Mouse (Mus musculus) liver, embryonic 16.5 days (tissue): ENCODE data around the gene Dclk1. TPM values are rescaled to one million over a fixed set of nuclear protein-coding genes. Genes with fewer than 3 reads are reported as not detected.

ENCODE experiments used
- ATAC-seq: fragments of 200-750 bp; cut with Nextera tagmentation; 2 replicates; pipeline ENCODE4 v1.8.0; 2017; ENCODE audit warnings: low read depth, mild to moderate bottlenecking, moderate number of reproducible peaks, moderate library complexity
- H3K27ac ChIP-seq: fragments of 300-500 bp; sonication (generic); 2 replicates; pipeline ENCODE4 v1.5.1; 2014; ENCODE audit warnings: mild to moderate bottlenecking, low read length
- H3K27me3 ChIP-seq: fragments of 300-500 bp; sonication (generic); 2 replicates; pipeline ENCODE4 v1.6.1; 2014; ENCODE audit warnings: low read depth, low read length, mixed read lengths; ENCODE audit not compliant: control insufficient read depth, insufficient read depth
- H3K36me3 ChIP-seq: fragments of 300-500 bp; sonication (generic); 2 replicates; pipeline ENCODE4 v1.6.1; 2014; ENCODE audit warnings: mild to moderate bottlenecking; ENCODE audit not compliant: control insufficient read depth, insufficient read depth
- H3K4me1 ChIP-seq: fragments of 300-500 bp; sonication (generic); 2 replicates; pipeline ENCODE4 v1.6.1; 2014; ENCODE audit warnings: low read depth, low read length, mixed read lengths; ENCODE audit not compliant: control insufficient read depth
- H3K4me2 ChIP-seq: fragments of 300-500 bp; sonication (generic); 2 replicates; pipeline ENCODE4 v1.6.1; 2014; ENCODE audit warnings: low read depth, low read length, mixed read lengths
- H3K4me3 ChIP-seq: fragments of 300-500 bp; sonication (generic); 2 replicates; pipeline ENCODE4 v1.5.1; 2014; ENCODE audit warnings: low read depth, mild to moderate bottlenecking, low read length
- H3K9ac ChIP-seq: fragments of 300-500 bp; sonication (generic); 2 replicates; pipeline ENCODE4 v1.6.1; 2014; ENCODE audit warnings: low read depth, low read length
- H3K9me3 ChIP-seq: fragments of 300-500 bp; sonication (generic); replicated peaks from 2 replicates; pipeline ENCODE4 v1.6.1; 2016; ENCODE audit warnings: low read length; ENCODE audit not compliant: control insufficient read depth
- WGBS: fragments of 180-500 bp; shearing (Covaris S2); extraction: QIAGEN DNeasy Blood & Tissue Kit; methylation state at CpG from one replicate; pipeline ENCODE4 v1.1.7; 2014; ENCODE audit not compliant: insufficient replicate concordance; 5-methylcytosine and 5-hydroxymethylcytosine counted together
- polyA plus RNA-seq: library from polyadenylated mRNA; unstranded; fragments of >200 nt; fragmentation: Nextera tagmentation; extraction: Ambion mirVana; gene quantifications from 2 replicates; pipeline ENCODE4 v1.2.1, GENCODE M21; 2015

Gene Dclk1
- polyA plus RNA-seq, 1 experiment from 2014 or later = 0.79 TPM

DNA sequence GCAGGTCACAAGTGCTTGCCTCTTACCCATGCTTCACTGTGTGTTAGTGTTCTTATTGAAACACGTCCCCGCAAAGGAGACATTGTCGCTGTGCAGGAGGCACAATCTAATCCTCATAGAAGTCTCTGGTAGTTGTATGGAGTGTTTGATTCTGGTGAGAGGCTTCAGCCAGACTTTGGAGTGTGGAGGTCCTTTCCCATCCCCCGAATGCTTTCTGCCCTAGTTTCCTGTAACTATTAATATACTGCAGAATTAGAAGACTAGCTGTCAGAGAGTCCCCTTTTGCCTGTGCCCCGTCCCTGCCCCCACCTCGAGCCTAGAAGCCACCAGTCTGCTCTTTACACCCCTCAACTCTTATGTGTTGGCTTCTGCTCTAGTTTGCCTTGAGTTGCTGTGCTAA lies 30.4 kb downstream of the Dclk1 start:
- H3K27ac ChIP-seq = no peak overlapping the region
- no peaks in the 10 kb centered on the region for H3K4me1 ChIP-seq
- ATAC-seq = no peak
- no peak overlapping the region for H3K4me2 ChIP-seq
- H3K9me3 ChIP-seq = no peaks in the 10 kb centered on the region
- no peak overlapping the region for H3K4me3 ChIP-seq
- WGBS = 58% methylated on average over 6 of the region's 6 CpGs
- no peaks in the 10 kb centered on the region for H3K36me3 ChIP-seq
- no peaks in the 10 kb centered on the region for H3K27me3 ChIP-seq
- H3K9ac ChIP-seq = no peak overlapping the region

DNA sequence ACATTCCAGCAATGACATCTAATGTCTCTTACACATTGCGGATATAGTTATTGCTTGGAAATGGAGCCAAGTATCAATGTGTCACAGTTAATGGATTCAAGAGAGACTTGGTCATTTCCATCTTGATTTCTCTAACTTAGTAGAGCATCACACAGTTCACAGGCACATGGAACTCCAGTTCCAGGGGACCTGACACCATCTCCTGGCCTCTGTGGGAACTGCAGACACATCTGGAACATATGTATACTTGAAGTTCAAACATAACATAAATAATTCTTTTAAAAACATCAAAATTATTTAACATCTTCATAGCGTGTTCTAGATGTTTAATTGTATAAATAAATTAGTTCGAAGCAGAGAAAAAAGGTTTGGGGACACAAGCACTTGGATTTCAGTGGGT lies 34.3 kb downstream of the Dclk1 start:
- no peaks in the 10 kb centered on the region for H3K27me3 ChIP-seq
- no peak overlapping the region for H3K9ac ChIP-seq
- no peaks in the 10 kb centered on the region for H3K36me3 ChIP-seq
- H3K4me2 ChIP-seq = no peak overlapping the region
- no peaks in the 10 kb centered on the region for H3K9me3 ChIP-seq
- ATAC-seq = no peak
- H3K4me3 ChIP-seq = no peak overlapping the region
- H3K4me1 ChIP-seq = no peaks in the 10 kb centered on the region
- H3K27ac ChIP-seq = no peak overlapping the region
- 52% methylated on average over 3 of the region's 3 CpGs for WGBS

DNA sequence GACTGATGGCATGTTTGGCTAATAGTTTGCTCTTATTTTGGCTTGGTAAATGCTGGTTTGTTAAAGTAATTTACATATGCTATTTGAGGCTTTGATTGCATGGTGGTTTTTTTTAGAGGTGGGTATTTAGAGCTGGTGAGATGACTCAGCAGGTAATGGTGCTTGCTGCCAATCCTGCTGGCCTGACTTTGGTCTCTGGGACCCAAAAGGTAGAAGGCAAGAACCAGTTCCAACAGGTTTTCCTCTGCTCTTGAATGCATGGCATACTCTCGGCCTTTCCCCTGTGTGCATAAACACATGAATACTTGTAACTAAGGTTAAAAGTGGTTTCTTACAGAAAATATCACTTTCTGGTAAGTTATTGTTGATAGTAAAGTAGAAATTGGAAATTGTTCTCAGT lies 34.7 kb downstream of the Dclk1 start:
- no peak overlapping the region for H3K27ac ChIP-seq
- no peak overlapping the region for H3K4me3 ChIP-seq
- H3K4me1 ChIP-seq = no peaks in the 10 kb centered on the region
- WGBS = 68% methylated on average over 1 of the region's 1 CpGs
- H3K4me2 ChIP-seq = no peak overlapping the region
- no peaks in the 10 kb centered on the region for H3K9me3 ChIP-seq
- ATAC-seq = no peak
- no peaks in the 10 kb centered on the region for H3K36me3 ChIP-seq
- no peak overlapping the region for H3K9ac ChIP-seq
- H3K27me3 ChIP-seq = no peaks in the 10 kb centered on the region

DNA sequence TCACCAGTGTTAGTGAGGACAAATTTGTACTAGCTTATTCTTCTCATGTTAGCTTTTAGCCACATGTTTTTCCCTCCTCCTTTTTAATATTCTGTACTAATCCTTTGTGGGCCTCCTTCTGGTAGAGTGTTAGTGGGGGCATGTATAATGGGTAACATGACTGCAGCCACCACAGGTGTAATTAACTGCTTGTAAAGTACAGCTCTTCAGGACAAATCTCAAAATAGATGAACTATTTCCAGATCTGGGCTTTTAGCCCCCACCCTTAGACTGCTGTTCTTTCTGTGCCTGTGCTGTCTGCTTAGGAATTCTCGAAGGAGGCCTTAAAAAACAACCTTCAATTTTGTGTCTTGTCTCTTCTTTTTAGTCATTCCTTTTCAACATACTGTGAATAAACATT lies 35.7 kb downstream of the Dclk1 start:
- H3K27ac ChIP-seq = no peak overlapping the region
- no peak overlapping the region for H3K4me3 ChIP-seq
- H3K9me3 ChIP-seq = no peaks in the 10 kb centered on the region
- 44% methylated on average over 1 of the region's 1 CpGs for WGBS
- no peaks in the 10 kb centered on the region for H3K4me1 ChIP-seq
- no peaks in the 10 kb centered on the region for H3K36me3 ChIP-seq
- no peak overlapping the region for H3K4me2 ChIP-seq
- no peak for ATAC-seq
- no peaks in the 10 kb centered on the region for H3K27me3 ChIP-seq
- no peak overlapping the region for H3K9ac ChIP-seq

DNA sequence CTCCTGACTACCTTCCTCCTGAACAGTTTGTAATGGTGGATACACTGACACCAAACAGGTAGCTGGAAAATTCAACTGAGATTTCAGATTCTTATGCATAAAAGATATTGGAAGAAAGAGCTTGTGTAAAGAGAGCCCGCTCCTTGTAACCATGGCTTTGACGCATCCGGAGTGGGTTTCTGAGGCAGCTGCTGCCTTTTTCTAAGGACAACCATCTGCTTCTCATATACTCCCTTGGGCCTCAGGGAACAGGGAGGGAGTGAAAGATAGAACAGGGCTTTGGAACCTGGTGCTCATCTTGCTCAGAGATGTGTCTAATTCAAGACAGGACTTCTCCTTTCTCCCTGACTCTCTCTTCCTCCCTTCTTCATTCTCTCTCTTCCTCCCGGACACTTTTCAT lies 37.8 kb downstream of the Dclk1 start:
- WGBS = 76% methylated on average over 4 of the region's 4 CpGs
- Histone ChIP-seq H3K9ac (no peak overlapping the region), H3K27ac (no peak overlapping the region), H3K36me3 (no peaks in the 10 kb centered on the region), H3K4me1 (no peaks in the 10 kb centered on the region), H3K4me2 (no peak overlapping the region), H3K4me3 (no peak overlapping the region), H3K9me3 (no peaks in the 10 kb centered on the region), H3K27me3 (no peaks in the 10 kb centered on the region)
- ATAC-seq = no peak

DNA sequence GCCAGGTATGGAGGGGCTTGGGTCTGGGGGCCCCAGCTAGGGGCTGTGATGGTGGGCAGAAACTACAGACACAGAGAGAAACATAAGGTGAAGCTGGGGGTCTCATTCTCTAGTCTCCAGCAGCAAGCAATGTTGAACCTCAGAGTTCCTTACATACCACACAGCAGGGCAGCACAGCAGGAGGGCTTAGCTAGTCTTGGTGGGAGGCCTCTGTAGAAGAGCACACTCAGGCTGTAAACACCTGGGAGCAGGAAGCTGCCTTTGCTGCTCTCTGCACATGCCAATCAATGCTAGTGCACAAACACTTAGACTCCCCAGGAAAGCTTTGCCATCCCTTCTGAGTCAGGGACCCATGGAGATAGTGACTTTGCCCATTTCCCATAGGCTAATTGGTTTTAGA lies 38.3 kb downstream of the Dclk1 start:
- no peaks in the 10 kb centered on the region for H3K9me3 ChIP-seq
- no peak overlapping the region for H3K4me3 ChIP-seq
- no peaks in the 10 kb centered on the region for H3K4me1 ChIP-seq
- no peak overlapping the region for H3K27ac ChIP-seq
- H3K27me3 ChIP-seq = no peaks in the 10 kb centered on the region
- ATAC-seq = no peak
- no peak overlapping the region for H3K9ac ChIP-seq
- H3K36me3 ChIP-seq = no peaks in the 10 kb centered on the region
- H3K4me2 ChIP-seq = no peak overlapping the region

DNA sequence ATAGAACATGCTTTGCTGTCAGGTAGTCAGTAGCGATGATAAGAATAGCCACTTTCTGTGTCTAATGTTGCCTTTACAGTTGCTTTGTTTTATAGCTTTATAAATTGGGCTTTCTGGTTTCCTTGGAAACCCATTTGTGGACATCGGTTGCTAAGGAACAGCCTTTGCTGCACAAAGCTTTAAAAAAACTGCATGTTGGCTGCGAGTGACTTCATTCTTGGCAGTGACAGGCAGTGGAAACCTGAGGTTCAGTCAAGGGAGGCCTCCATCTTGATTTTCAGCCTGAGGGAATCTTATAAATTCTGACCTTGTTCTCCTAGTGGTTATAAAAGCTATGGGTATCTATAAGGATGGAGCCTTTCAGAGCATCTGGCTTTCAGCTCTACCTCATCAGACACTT lies 42.1 kb downstream of the Dclk1 start:
- WGBS = 54% methylated on average over 3 of the region's 3 CpGs
- H3K36me3 ChIP-seq = no peaks in the 10 kb centered on the region
- ATAC-seq = no peak
- no peaks in the 10 kb centered on the region for H3K27me3 ChIP-seq
- H3K4me3 ChIP-seq = no peak overlapping the region
- H3K27ac ChIP-seq = no peak overlapping the region
- no peaks in the 10 kb centered on the region for H3K9me3 ChIP-seq
- H3K4me2 ChIP-seq = no peak overlapping the region
- no peak overlapping the region for H3K9ac ChIP-seq
- no peaks in the 10 kb centered on the region for H3K4me1 ChIP-seq

DNA sequence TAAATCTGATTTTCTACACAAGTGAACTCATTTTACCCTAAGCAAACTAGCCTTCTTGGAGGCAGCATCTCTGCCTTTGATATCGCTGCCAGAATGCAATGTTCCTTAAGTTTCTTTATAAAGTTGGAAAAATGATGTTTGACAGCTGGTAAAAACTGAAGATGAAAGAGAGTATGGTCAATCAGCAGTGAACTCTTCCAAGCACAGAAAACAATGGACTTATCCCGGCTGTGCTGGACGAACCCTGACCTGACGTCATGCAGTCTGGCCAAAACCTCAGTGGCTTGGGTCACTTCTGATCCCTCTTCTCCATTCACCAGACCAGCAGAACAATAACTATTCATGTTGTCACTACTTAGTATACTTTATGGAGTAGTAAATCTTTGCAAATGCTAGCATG lies 46.6 kb downstream of the Dclk1 start:
- no peak overlapping the region for H3K4me2 ChIP-seq
- H3K4me3 ChIP-seq = no peak overlapping the region
- H3K27me3 ChIP-seq = no peaks in the 10 kb centered on the region
- H3K27ac ChIP-seq = no peak overlapping the region
- H3K9ac ChIP-seq = no peak overlapping the region
- no peak for ATAC-seq
- no peaks in the 10 kb centered on the region for H3K4me1 ChIP-seq
- no peaks in the 10 kb centered on the region for H3K36me3 ChIP-seq
- 62% methylated on average over 4 of the region's 4 CpGs for WGBS
- no peaks in the 10 kb centered on the region for H3K9me3 ChIP-seq

DNA sequence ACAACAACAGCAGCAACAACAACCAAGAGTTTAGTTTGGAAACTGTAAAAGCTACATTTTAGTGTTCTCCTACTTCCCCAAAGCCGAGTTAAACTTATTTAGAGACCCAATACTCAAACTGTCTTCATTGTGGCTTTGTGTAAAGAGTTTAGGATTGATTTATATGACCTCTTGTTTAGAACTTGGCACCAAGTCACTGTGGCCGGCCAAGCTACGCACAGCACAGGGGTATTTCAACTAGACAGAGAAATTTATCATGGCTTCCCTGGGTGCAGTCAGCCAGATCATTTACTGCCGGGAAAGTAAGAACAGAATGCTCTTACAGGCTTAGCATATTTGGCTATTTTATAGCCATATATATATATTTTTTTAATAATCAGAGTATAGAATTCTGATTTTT lies 49.8 kb downstream of the Dclk1 start:
- H3K9ac ChIP-seq = no peak overlapping the region
- H3K4me2 ChIP-seq = no peak overlapping the region
- H3K27me3 ChIP-seq = no peaks in the 10 kb centered on the region
- no peak for ATAC-seq
- H3K36me3 ChIP-seq = no peaks in the 10 kb centered on the region
- no peak overlapping the region for H3K4me3 ChIP-seq
- 49% methylated on average over 4 of the region's 4 CpGs for WGBS
- H3K27ac ChIP-seq = no peak overlapping the region
- H3K4me1 ChIP-seq = no peaks in the 10 kb centered on the region
- no peaks in the 10 kb centered on the region for H3K9me3 ChIP-seq
